Mouse (Mus musculus) urinary bladder, postnatal 36 days (tissue): Measurements from ENCODE around the gene Galns.
"Not testable (repeated sequence)": the region's sequence is repeated elsewhere in the genome, so short reads cannot be mapped to it uniquely, and the experiment has no call there.

Experiments
- DNase-seq, 2 experiments: peaks; one replicate each; pipeline ENCODE4 v3.0.0; 2022; ENCODE audit warnings: low spot score in 2 of 2, mixed read lengths in 1 of 2

Gene Galns

DNA sequence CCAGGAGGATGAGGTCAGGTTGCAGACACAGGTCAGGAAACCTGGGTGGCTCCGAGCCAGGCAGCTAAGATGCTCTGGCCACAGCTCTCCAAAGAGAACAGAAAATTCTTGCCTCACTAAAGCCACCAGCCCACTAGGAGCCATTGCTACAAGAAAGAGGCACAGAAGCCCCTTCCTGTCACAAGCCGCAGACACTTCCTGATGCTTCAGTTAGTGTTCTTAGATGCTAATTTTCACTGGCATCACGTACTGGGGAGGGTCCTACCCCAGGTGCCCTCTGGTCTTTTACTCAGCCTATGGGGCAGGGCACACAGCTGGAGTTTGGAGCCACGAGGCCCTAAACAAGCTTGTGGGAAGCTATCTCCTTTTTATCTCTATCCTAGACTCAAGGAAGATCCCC is 15.2 kb downstream of the Galns start:
- DNase-seq = no peak

DNA sequence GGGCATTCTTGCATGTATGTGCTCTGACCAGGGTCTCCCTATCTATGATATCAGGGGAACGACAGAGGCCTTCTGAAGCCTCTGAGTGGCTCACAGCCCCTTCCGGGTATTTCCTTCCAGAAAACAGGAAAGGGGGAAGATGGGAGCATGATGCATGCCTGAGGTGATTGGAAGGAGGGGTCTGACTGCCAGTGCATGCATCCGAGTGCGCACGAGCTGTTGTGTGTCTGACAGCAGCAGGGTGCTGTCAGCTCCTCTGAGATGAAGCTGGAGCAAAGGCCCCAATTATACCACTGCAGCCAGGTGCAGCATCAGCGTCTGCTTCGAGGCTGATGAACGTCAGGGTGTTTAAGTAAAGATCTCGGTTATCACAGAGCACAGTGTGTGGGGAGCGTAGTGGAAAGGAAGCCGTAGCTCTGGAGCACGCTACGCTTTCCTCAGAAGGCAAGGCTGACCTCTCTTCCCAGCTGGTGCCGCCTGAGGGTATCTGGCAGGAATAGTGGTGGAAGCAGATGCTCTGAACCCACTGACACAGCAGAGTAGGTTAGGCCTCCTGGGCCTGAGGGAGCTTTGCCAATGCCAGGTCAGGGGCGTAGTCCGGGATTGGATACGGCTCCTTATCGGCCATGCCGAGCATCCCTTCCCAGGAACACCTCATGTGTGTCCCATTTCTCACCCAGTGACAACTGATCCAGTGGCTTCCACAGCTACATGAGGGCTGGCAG is 17.3 kb downstream of the Galns start:
- DNase-seq = no peak

- DNase-seq = no peak
These were observed 18.0 kb downstream of the Galns start for GRCm38 (mm10) chr8:122593240-122593639.

DNA sequence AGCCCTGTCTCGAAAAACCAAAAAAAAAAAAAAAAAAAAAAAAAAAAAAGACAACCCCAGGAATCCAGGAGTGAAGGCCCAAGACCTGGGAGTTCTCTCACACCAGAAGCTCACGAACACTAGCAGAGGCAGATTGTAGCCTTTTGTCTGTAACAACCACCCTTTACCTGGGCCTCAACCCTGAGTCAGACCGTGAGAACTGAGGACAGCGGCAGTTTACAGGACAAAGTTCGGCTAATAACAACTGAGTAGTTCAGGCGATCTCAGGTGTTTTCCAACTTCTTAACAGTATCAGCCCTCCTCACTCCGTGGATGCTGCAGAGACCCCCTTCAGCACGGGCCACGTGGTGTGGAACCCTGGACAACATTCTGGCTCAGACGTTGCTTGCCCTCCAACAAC is 24.5 kb downstream of the Galns start:
- DNase-seq = no peak

- no peak for DNase-seq
These were observed 25.1 kb downstream of the Galns start for GRCm38 (mm10) chr8:122586171-122586570.

GRCm38 (mm10) chr8:122585411-122585891 is 25.8 kb downstream of the Galns start:
- DNase-seq = no peak

DNA sequence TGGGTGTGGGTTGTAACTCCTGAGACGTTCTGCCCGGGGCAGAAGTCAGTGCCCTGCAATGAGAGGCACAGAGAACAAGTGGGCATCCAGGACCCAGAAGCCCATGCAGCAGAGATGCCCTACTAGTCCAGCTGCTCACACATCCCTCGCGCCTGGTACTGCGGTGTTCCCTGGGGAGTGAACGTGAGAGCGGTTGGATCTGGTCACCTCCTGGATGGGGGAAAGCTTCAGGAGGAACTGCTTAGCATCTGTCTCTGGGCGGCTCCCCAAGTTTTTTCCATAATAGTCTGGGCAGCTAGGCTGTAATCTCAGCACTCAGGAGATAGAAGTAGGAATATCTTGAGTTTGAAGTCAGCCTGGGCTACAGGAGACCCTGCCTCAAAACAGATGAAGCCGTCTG is 26.3 kb downstream of the Galns start:
- no peak for DNase-seq

DNA sequence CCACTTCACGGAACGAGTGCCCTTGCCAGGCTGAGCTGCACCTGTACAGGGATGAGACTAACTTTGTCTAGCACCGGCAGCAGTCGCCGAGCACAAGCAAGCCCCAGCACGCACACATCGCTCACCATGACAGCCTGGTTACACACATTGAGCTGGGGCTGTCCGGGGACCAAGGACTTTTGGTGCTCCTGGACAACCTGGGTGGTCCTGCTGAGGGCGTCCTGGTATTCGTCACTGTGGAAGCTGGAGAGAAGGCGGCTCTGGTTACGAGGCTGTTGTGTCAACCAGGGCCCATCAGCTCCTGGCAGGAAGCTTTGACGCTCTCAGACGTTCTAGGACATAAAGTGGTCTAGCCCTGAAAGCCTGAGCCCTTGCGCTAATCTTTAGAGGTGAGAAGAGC is 30.3 kb downstream of the Galns start:
- DNase-seq = no peak

DNA sequence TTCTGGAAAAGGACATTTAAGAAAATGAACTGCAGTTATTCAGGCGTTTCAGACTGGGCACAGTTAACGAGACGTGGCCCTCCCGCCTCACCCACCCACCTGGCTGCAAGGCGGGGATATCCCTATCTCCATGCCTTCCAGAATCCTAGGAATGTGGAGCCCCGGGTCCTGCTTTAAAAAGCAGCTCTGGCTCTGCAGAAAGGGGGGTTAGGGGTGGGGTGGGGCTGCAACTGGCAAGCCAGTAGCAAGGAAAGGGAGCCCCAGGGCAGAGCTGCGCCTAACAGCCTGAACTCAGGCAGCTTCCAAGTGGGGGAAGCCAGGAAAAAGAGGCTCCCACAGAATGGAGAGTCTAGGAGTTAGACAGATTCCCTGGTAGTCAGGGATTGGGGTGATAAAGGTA is 32.1 kb downstream of the Galns start:
- DNase-seq = no peak

- no peak for DNase-seq
These were observed 34.1 kb downstream of the Galns start for GRCm38 (mm10) chr8:122577116-122577515.

DNA sequence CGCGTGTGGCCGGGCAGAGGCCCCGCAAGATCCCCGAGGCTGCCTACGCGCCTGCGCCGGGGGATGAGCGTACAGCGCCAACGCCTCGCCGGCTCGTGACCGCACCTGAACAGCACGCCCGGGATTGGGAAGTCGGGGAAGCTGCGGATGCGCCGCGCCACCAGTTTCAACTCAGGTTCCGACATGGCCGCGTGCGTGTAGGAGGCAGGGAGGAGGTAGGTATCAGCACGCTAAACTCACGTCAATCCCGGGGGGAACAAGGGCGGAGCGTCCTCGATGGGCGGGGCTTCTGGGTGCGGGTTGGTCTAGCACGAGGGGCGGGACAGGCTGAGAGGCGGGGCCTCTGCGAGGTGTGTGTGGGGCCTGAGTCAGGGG is 34.6 kb downstream of the Galns start, which contains the start of gene Aprt:
Aprt (minus strand) TSS at position 262 of the 375 bp plus-strand sequence.
- peak; percentile 96 to 97 for DNase-seq

- DNase-seq = no peak
These were observed 35.3 kb downstream of the Galns start for GRCm38 (mm10) chr8:122575735-122576647.

- no peak for DNase-seq
These were observed 36.0 kb downstream of the Galns start for GRCm38 (mm10) chr8:122575286-122575685.

DNA sequence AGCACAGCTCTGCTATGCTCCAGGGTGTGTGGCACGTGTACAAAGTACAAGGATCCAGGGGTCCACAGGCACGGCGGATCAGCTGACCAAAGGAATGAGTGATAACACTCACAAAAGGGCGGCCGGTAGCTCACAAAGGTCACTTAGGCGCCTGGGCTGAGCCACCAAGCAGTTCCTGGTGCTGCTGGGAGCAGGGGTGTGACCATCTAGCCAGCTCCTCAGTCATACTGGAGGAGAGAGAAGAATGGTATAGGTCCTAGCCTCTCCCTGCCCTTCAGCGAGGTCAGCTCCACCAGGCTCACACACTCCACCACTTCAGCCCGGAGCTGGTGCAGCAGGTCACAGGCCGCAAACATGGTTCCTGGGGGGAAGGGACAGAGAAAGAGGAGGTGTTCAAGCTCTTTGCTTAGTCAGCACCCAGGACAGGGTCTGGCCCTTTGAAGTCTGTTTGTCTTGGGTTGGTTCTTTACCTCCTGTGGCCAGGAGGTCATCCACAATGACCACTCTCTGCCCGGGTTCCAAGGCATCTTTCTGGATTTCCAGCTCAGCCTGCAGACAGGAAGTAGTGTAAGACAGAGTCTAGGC is 36.5 kb downstream of the Galns start:
- DNase-seq = no peak

DNA sequence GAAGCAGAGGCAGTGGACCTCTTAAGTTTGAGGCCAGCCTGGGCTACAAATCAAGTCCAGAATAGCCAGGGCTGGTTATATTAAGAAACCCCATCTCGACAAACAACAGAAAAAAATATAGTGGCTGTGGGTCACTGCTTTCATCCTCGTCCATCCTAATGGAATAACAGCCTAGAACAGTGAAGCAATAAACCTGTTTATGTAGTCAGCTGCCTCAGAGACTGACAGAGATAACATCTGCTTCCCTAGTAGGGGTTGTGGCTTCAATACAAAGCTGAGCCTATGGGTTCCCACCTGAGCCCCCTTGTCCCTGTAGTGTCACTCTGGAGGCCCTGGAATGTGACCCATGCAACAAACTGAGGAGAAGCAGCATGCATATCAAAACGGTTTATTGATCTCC is 37.0 kb downstream of the Galns start:
- DNase-seq = no peak

DNA sequence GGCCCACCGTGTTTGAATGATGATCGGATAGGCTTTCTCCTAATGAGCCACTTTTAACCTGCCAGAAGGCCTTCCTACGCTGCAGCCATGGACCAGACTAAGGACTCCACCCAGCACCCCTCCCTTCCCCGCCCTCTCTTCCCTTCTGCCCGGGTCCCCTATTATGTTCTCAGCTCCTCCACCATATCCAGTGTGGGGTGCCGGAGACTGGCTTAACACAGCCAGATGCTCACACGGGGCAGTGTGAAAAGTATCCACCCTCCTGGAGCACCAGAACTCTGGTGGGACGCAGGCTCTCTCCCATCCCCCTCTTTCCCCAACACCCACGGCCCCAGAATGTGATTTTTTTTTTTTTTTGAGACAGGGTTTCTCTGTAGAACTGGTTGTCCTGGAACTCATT is 37.7 kb downstream of the Galns start:
- no peak for DNase-seq

GRCm38 (mm10) chr8:122573176-122573575 is 38.1 kb downstream of the Galns start:
- not testable (repeated sequence) for DNase-seq

DNA sequence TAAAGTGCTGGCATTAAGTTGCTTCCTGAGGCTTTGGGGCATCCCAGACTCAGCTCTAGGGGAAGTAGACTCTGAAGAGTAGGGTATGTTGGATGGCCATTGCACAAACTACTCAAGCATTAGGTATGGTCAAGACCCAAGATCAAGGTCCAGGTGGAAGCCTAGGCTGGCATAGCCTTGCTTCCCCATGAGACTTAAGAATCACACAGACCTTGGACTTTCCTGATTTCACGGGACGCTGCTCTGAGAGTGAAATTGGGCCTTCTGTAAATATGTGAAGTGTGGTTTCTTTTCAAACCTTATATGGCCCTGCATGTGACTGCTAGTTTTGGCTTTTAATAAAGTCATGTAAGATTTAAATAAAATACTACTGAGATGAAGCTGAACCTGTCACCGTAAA is 38.5 kb downstream of the Galns start:
- DNase-seq = no peak

GRCm38 (mm10) chr8:122571750-122572267 is 39.5 kb downstream of the Galns start:
- DNase-seq = no peak

GRCm38 (mm10) chr8:122571153-122571552 is 40.1 kb downstream of the Galns start:
- no peak for DNase-seq

- no peak for DNase-seq
These were observed 41.3 kb downstream of the Galns start for GRCm38 (mm10) chr8:122569996-122570395.

DNA sequence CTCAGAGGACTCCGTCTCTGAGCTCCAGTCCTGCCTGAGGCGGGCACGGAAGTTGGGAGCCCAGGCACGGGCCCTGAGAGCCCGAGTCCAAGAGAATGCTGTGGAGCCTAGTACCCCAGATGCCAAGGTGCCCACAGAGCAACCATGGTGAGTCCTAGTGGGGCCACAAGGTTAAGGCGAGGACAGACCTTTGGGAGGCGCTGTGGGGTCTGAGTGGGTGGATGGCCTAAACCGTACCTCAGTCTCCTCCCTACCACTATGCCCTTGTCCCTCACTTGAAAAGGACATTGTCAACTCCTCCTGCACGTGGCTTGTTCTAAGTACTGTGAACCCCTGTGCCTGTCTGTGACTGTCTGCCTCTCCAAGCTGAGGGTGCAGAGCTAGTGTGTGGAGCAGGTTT is 41.9 kb downstream of the Galns start:
- no peak for DNase-seq
